Mouse (Mus musculus): ENCODE results near the gene Fnbp4.

- TF ChIP-seq TAL1 (IDR thresholded peaks at IDR 0.05; ENCODE audit: low read length) (no peak), GATA1 (IDR thresholded peaks at IDR 0.05; ENCODE audit: low read length) (no peak)
Observed at GRCm38 (mm10) chr2:90788126-90788525, 43.0 kb downstream of the Fnbp4 start.
